Mouse (Mus musculus) frontal cortex, postnatal 10 days (tissue): ENCODE results near the gene Plcb3.
"Not testable (repeated sequence)": the region's sequence is repeated elsewhere in the genome, so short reads cannot be mapped to it uniquely, and the experiment has no call there.

Source experiments
- DNase-seq, 2 experiments: peaks; one replicate each; pipeline ENCODE4 v3.0.0; 2022; ENCODE audit warnings: low spot score in 2 of 2, mixed read lengths in 1 of 2

Gene Plcb3

DNA sequence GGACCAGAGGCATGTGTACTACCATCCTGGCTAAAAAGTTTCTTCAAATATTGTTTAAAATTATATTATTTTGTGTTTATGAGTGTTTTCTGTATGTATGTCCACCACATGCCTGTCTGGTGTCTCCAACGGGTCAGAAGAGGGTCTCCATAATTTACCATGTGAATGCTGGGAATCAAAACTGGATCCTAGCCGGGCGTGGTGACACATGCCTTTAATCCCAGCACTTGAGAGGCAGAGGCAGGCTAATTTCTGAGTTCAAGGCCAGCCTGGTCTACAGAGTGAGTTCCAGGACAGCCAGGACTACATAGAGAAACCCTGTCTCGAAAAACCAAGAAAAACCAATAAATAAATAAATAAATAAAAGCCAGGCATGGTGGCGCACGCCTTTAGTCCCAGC lies 14.9 kb upstream of the Plcb3 start:
- DNase-seq = not testable (repeated sequence)

DNA sequence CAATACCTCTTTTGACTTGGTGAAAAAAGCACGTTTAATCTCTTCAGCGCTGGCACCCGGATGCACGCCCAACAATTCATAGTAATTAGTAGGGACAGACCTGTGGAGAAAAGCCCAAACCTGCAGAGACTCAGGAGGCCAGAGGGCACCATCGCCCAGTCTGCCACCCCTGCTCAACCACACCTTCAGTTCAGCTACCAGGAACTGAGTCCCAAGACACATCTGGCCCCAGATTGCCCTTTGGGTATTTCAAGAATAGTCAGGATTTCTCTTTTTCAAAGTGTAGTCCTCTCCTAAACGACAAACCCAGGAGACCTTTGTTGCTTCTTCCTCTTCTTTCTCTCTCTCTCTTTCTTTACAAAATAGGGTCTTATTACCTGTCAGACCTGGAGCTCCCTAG lies 14.4 kb upstream of the Plcb3 start:
- no peak for DNase-seq

DNA sequence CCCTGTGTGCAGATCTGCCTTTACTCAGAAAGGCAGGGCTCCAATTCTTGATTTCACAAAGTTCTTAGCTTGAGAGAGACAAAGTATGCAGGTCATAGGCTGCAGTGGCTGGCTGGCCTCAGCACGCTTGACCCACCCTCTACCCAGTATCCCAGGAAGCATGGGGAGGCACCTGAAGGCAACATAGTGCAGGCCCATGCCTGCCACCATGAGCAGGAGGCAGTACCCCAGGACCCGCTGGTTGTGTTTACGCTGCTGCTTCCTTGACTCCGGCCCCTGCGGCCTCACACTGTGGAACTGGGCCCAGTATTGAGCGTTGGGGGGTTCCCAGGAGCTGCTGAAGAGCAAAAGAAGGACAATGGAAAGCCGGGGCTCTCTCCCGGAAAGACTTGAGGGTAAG lies 13.0 kb upstream of the Plcb3 start:
- DNase-seq = no peak

DNA sequence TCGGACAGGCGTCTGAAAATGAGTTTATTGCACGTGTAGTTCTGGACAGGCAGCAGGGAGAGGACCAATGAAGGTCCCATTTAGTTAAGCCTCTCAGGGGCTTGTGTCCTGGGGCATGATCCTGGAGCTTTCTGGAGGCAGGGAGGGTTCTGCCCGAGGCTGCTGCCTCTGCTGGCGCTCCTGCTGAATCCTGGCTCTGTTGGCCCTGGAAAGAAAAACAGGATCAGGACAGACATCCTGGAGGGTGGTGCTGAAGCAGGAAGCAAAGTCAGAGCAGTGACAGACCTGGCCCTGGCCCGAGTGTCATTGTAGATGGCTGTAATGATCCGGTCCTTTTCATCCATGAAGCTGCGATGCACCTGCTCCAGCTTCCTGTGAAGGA lies 11.6 kb upstream of the Plcb3 start:
- no peak for DNase-seq

DNA sequence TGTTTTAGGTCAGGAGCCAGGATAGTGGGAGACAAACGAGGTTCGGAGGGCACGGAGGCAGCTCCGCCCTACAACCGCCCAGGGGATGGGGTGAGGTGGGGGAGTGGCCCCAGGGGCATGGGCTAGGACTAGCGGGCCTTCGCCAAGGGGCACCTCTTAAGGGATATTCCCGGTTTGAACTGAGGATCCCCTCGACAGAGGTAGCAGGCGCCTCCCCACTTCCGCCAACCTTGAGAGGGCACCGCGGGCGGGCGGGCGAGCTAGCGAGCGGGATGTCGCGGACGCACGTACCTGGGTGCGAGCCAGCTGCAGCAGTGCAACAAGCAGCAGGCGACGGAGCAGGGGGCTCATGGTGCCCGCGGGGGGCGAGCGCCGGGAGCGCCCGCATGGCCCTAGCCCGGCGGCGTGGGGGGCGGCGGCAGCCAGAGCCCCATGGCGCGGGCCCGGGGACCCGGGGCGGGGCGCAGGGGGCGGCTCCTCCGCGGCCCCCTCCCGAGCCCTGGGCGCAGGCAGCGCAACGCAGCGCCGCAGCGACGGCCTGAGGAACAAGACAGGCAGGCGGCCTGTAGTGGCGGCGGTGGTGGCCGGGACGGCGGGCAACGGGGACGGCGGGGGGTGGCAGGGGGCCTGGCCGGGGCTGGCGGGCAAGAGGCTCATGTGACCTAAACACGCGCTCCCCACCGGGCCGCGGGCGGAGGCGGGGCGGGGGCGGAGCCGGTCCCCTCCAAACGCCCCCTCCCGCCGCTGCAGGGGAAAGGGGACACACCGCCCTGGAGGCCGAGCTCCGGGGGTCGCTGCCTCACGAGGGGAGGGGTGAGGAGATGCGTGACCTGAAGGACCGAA lies 11.0 kb upstream of the Plcb3 start, which contains the start of gene Vegfb:
Vegfb (minus strand) TSS at position 591 of the 843 bp plus-strand sequence.
- peak in 1 of 2 experiments; percentile 63 for DNase-seq

DNA sequence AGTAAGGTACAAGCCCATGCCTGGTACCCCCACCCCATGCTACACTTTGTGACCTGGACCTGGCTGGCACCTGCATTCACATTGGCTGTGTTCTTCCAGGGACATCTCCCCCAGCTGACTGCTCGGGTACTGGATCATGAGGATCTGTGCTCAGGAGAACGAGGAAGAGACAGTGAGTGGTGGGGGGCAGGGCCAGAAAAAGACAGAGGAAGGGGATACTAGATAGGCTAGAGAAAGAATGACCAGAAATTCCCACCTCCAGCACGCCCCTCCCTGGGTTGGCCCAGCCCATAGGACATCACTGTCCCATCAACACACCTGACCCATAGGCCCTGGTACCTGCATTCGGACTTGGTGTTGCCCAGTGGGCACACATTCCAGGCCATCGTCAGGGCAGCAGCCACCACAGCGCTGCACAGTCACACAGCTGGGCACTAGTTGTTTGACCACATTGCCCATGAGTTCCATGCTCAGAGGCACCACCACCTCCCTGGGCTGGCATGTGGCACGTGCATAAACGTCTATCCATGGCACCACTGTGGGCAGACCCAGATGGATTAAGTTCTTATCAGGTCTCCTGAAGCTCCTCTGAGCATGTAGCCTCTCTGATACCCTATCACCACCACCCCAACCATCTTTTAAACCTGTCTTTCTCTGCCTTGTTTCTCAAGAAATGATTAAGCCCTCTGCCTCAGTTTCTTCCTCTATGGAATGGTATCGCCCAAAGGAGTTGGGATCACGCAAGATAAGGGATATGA lies 9.9 kb upstream of the Plcb3 start:
- no peak for DNase-seq

DNA sequence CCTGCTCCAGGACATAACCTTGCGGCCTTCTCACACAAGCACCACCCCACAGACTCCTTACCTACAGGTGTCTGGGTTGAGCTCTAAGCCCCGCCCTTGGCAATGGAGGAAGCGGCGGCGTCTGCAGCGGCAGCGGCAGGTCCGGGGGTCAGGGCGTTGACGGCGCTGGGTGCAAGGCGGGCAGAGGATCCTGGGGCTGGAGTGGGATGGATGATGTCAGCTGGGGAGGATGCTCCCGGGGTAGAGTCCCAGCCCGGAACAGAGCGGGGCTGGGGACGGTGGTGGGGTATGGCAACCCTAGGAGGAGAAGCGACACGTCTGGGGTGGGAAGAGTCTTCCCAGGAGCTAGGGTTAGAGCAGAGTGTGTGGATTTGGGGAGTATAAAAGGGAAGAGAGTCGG lies 9.0 kb upstream of the Plcb3 start:
- no peak for DNase-seq

DNA sequence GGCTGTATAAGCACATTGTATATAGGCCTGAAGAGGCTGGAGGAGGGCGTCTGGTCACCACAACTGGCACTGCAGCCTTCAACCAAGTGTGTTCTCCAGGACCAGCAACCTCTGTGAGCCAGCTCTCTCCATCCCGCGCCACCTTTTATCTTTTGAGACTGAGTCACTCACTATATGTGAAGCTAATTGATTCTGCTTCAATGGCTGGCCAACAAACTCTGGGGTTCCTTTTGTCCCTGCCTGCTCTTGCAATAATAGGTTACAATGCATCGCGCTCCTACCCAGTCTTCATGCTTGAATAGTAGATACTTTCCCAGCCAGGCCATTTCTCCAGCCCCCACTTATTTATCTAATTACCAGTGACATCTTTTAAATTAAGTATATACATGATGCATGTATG lies 7.4 kb upstream of the Plcb3 start:
- DNase-seq = no peak

DNA sequence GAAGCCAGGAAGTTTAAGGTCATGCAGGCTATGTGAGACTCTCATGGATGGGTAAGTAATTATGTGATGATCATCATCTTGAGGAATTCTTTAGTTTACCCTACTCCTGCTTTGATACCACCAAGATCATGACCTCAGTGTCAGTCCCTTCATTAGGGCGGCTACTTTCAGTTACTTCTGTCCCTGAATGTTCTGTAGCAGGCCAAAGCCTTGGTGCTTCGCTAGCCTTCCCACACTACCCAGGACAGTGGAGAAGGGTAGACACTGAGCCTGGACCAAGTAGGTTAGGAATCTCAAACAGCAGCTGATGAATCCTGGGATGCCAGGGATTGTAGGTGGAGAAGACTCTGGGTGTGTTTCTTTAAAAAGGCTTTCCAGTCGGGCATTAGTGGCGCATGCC lies 5.2 kb upstream of the Plcb3 start:
- DNase-seq = no peak

DNA sequence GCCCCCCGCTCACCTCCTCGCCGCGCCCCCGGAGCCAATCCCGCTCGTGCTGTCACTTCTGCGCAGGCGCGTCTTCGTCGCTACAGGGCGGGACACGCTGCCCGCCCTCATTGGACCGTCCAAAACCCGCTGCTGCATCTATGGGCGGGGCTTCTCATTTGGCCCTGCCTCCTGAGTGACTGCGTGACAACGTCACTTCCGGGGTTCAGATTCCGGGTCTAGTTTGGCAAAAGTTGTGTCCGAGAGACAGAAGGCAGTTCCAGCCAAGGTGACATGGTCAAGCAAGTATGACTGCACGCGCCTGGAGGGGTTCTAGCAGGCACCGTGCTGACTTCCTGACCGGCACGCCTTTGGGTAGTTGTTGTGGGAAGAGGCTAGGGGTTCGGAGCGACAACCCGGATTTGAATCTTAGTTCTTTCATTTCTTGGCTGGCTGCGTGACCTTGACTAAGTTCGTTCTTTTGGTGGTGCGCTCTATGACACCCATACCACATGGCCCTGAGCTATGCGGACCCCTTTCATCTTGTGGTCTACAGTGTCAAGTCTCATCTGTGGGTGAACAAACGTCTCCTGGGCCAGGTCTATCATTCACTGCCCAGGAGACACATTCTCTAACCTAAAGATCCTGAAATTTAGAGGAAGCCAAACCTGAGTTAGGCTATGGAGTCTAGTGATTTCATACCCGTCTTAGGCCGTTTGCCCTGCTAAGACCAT lies 4.3 kb upstream of the Plcb3 start, which contains the start of gene Fkbp2:
Fkbp2 (minus strand) TSS at position 121 of the 713 bp plus-strand sequence.
- DNase-seq = peak; percentile 97 to 99

DNA sequence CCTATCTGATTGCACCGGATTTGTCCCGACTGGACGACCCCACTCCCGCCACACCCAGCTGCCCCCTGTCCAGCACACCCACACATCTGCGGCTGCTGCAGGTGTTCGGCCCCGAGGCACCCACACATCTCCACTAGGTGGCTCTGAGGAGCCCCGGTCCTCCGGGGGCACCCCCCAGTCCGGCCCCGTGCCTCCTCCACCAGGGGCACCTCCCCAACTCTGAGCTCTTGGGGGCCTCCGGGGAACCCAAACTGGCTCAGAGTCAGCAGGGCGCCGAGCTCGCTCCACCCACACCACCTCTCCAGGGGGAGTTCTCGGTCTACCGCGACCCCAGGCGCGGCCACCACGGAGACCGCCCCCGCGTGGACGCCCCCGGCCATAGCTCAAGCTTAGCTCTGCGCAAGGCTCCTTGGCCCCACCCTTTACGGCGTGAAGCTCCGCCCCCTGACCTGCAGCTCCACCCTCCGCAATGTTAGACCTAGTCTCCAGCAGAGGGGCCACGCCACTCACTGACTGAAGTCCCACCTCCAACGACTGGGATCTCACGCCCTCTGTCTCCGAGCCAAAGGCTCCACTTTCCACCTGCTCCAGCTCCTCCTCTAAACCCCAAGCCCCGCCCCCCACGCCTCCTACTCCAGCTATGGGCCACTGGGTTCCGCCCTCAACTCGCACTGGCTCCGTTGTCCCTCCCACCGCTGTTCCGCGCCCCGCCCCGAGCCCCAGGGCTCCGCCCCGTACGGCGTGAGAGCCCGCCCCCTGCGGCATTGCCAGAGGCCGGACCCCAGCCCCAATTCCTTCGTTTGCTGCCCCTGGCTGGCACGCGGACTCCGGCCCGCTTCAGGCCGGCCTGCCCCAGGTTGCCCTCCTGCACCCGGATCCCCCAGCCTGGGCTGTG lies 3.5 kb upstream of the Plcb3 start:
- DNase-seq = peak; percentile 99

DNA sequence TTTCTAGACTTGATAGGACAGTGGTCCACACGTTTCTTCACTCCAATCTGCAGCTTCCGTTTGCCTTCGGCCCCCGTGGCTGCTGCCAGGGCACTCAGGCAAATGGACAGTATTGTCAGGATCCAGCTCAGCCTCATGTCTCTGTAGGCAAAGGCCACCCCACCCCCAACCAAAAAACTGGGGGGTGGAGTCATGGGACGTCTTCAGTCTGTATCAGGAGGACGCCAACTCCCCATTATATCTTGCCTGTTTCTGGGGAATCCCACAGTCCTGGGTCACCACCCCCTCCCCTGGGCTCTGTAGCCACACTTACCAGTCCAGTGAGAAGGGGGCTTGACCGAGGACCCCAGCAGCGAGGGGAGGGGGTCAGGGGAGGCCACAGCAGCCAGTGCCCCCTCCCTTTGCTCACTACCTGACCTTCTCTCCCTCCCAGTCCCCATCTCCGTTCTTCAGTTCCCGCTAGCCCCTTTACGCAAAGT lies 2.8 kb upstream of the Plcb3 start:
- peak in 1 of 2 experiments; percentile 75 for DNase-seq

DNA sequence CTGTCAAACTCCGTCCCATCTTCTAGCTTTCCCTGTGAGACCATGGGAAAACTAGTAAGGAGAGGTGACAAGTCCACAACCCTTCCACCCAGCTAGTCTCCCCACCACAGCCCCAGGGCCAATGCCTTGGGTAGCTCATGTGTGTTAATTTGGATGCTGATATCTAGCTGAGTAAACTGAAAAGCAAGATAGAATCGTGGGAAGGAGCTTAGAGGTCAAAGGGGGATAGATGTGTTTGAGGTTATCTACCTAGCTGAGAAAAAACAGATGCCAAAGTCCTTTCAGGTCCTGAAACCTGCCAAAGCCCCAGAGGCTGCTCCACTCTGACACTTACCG lies 2.3 kb upstream of the Plcb3 start:
- no peak for DNase-seq

DNA sequence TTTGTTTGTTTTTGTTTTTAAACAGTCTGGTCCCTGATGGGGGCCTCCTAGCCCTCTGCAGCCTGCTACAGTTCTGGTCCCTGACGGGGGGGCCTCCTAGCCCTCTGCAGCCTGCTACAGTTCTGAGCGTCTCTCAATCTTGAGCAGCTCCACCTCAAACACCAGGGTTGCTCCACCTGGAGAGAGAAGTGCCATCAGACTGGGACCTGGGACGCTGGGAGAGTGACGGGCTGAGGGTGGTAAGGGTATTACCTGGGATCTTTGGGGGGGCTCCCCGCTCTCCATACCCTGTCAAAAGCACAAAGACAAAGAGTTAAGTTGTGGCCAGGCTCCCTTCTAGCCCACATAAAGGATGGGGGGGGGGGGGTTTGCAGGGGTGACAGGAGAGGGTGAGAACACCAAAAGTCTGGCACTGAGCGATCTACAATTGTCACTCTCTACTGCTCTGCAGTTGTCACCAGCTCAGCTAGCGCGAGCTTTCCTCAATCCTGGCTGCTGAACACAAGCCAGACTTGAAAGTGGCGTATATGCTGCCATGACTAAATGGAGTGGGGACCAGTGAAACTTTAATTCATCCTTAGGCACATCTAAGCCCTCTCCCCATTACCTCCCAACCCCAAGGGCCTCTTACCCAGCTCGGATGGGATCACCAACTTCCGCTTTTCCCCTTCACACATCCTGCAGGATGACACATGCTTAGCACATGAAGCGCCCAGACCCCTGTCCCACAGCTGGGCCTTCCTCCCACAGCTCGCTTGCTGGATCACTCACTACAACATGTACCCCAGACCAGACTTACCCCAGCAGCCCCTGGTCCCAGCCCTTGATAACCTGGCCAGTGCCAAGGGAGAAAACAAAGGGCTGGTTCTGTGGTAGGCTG lies 1.7 kb upstream of the Plcb3 start:
- no peak for DNase-seq

DNA sequence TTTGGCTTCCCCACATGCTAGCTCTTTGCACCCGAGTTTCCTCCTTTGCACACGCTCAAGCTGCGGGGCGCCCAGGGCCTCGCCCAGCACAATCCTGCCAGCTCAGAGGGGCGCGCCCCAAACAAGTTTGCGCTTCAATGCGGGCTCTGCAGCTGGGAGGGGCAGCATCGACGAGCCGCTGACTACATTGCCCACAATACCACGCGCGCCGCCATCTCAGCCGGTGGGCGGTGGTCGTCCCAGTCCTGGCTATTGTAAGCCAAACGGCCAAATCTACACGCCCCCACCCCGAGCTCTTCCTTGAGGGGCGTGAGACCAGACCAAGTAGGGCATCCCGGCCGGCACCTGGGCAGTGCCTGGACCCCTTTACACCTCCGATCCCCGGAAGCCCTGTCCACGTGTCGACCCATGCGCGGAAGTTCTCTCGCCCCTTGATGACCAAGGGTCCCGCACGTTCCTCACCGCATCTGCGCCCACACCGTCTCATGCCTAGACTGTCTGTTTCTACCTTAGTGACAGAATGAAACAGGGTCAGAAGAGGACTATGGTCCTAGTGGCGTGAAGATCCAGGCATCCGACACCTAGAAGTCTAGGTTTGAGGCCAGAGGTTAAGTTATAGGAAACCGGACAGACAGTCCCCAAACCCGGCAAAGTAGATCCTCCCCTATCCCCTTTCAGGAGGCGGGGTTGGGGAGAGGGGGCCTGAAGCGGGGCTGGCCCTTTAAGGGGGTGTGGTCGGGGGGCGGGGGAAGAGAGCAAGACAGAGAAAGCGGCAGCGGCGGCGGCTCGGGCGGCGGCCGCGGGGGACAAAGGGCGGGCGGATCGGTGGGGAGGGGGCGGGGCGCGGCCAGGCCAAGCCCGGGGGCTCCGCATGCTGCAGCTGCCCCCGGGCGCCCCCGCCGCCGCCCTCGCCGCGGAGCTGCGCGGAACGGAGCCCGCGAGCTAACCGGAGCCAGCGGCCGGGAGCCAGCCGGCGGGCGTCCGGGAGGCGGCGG lies 1.8 kb downstream of the Plcb3 start, which contains the start of gene Ppp1r14b:
Ppp1r14b (plus strand) TSS at position 758 of the 995 bp plus-strand sequence.
- DNase-seq = peak; percentile 68 to 78

DNA sequence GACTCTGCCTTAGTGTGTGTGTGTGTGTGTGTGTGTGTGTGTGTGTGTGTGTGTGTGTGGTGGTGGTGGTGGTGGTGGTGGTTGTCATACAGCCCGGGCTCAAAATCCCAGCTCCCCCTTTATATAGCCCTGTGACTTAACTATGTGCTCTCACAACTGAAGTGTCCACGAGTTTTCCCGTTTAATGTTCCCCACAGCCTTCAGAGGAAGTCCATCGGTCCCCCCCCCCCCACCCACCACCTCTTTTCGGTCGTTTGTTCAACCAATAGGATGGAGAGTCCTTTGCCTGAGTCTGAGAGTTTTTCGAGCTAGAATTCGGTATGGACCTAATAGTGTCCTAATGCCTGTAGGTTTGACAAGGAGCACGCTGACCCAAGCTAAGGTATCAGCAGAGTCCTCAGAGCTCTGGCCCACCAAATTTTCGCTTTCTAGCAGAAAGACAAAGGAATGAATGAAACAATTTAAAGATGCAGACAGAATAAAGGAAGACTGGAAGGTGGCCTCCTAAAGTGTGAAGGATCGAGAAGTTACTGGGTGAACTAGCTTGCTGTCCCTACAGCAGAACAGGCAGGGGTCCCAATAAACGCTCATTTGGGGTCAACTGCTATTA lies 2.6 kb downstream of the Plcb3 start:
- DNase-seq = no peak

DNA sequence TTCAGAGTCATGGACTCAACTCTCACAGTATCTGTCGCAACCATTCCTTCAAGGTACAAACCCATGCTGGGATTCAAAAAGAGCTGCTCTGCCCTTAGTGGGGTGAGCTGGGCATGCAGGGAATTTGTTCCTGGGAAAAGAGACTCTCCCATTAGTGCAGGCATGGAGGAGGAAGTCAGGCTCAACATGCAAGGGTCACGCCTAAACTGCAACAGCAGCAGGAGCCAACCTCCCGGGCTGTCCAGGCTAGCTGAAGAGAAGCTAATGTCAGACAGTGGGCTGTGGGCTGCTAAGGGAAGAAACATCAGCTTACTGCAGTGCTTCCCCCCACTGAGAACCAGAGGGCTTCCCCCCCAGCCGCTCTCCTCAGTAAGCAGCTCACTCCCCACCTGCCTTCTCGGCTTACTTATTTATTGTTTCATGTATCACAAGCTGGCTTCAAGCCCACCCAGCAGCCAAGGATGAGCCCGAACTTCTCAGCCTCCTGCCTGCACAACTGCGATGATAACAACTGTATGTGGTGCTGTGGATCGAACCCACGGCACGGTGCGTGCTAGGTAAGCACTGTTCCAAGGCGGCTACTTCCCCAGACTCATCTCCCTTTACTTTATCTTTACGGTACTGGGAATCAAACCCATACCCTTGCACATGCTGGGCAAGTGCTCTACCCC lies 3.9 kb downstream of the Plcb3 start:
- no peak for DNase-seq

DNA sequence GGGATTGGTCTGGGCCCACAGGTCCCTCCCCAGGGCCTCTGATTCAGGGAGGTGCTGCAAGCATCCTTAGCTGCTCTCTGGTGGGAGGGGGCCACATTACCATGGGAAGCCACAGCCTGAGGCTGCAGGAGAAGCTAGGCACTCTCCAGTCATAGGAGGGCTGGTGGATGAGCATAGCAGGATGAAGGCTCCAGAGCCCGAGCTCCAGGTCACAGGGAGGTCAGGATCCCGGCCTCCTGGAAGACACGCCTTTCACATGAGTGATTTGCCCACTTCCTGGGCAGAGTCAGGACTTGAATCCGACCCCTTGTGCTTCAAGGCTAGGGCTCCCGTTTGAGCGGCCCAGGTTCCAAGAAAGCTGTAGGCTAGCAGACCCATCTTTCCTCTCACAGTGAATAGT lies 4.6 kb downstream of the Plcb3 start:
- no peak for DNase-seq
